Mouse (Mus musculus) bone marrow, adult 2 months (tissue): ENCODE results near the gene Camta1.

Experiments used
- CTCF ChIP-seq: fragments of 200-500 bp; IDR thresholded peaks from 2 replicates; pipeline ENCODE4 v1.5.1; 2011; ENCODE audit warnings: low read length, control low read depth; ENCODE audit not compliant: control insufficient read depth, insufficient read depth
- POLR2A ChIP-seq: fragments of 200-500 bp; IDR thresholded peaks from 2 replicates; pipeline ENCODE4 v1.6.1; 2011; ENCODE audit warnings: low read depth, mild to moderate bottlenecking, control low read depth, low read length, borderline replicate concordance; ENCODE audit not compliant: control insufficient read depth

- TF ChIP-seq CTCF (no peak), POLR2A (no peak)
Observed at GRCm38 (mm10) chr4:151900735-151901134, 39.1 kb upstream of the Camta1 start.
